Mouse (Mus musculus): ENCODE measurements around the gene Pmvk. TPM values are rescaled to one million over a fixed set of nuclear protein-coding genes. Genes with fewer than 3 reads are reported as not detected.

Pmvk gene
- total RNA-seq, 2 experiments from 2014 or later = 33.6 to 36.8 TPM

DNA sequence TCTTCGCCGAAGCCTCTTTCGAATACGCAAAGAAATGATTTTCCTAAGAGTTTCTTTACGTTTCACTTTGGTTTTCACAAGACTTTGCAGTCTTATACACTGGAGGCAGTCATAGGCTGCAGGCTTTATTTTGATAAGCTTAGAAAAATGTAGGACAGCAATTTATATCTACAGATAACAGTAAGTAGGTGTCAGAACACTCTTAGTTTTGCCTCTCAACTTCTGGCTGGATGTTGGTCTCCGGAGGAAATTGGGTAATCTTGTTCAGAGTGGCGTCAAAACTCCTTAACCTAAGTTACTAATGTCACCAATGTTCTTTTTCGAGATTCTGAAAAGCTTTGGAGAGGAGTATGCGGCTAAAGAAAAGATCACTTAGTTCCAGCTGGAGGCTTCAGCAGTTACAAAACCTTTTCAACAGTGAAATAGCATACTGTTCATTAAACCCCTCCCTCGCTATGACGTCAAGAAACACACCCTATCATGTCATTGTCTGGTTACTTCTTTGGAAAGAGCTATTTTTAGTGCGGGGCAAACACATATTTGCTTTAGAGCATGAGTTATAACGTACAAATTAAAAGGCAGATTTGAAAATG lies 4.1 kb downstream of the Pmvk start:
- DNase-seq (ENCODE audit: low spot score in 2 of 2) = no peak
- intact Hi-C loops (cut with DNase I) = loop anchor here (10.0 kb wide), 1 partner anchor 396 kb away; no protein-coding TSS in a partner anchor

DNA sequence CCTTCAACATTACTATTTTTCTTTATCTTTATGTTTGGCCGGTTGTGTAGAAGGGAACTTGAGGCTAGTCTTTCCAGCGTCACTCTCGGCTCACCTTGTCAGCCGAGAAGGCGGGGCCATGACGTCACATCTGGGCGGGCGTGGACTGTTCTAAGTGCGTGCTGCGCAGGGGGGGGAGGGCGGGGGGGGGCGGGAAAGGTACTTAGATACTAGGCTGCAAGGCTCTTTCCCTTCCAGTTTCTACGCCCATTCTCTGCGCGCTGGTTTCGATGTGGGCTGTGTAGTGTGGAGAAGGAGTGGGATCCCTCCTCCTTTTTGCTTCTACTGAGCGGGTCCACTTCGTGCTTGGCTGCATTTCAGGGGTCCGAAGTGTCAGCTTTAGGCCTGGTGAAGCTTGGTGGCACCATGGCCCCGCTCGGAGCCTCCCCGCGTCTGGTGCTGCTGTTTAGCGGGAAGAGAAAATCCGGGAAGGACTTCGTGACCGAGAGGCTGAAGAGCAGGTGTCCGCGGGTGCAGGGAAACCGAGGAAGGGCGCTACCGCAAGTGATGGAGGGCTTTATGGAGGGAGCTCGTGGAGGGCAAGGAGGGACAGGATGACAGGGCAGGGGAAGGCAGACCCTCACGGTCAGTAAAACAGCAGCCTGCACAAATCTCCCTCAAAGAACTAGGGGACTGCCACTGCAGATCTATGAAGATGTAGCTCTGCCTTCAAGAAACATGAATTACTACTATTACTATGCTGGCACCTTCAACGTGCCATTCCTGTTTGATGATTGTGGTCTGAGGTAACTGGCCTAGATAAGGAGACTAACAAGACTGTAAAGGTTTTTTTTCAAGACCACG lies 4.8 kb downstream of the Pmvk start:
- intact Hi-C loops (cut with DNase I) = loop anchor here (10.0 kb wide), 1 partner anchor 396 kb away; no protein-coding TSS in a partner anchor
- DNase-seq (ENCODE audit: low spot score in 2 of 2) = peak; percentile 86 to 92

DNA sequence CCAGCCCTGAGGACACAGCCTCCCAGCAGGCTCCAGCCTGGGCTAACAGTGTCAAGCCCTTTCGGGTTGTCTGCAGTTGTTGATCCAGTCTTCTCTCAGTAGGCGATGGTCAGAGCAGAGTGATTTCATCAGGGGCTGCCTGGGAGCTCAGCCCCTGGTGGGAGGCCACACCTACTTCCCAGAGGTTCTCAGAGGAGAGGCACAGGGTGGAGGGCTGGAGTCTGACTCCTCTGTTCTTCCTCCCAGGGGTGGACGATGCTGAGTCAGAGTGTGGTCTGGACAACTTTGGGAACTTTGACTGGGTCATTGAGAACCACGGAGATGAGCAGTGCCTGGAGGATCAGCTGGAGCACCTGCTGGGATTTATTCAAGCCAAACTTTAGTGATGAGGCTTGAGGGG lies 13.9 kb downstream of the Pmvk start:
- DNase-seq (ENCODE audit: low spot score in 2 of 2) = no peak
- intact Hi-C loops (cut with DNase I) = no loop called here

DNA sequence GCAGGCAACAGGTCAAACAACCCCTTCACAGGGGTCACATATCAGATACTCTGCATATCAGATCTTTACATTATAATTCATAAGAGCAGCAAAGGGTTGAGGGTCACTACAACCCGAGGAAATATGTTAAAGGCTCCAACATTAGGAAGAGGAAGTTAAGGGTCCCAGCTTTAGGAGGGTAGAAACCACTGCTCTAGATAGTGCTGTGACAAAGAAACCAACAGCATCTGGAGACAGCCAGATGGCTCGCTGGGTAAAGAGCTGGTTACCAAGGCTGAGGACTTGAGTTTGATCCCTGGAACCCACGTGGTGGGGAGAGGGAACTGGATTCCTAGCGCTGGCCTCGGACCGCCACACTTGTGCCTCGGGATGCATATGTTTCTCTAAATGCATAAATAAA lies 17.9 kb downstream of the Pmvk start:
- intact Hi-C loops (cut with DNase I) = no loop called here
- no peak for DNase-seq (ENCODE audit: low spot score in 2 of 2)

DNA sequence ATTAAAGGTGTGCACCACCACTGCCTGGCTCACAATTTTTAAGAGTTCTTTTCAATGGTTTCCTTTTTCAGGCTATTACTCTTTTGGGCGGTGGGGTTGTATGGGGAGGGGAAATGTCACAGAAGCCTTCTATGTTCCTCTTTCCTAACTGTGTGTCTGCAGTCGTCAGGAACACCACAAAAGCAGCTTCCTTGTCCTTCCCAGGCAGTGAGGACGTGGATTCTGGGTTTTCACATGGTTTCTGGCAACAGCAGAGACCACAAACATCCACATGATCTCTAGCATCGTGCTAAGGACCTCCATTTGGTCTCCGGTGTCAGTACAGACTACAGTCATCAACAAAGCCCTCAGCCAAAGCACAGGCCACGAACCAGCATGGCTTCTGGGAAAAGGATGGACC lies 19.5 kb downstream of the Pmvk start:
- DNase-seq (ENCODE audit: low spot score in 2 of 2) = no peak
- intact Hi-C loops (cut with DNase I) = no loop called here

DNA sequence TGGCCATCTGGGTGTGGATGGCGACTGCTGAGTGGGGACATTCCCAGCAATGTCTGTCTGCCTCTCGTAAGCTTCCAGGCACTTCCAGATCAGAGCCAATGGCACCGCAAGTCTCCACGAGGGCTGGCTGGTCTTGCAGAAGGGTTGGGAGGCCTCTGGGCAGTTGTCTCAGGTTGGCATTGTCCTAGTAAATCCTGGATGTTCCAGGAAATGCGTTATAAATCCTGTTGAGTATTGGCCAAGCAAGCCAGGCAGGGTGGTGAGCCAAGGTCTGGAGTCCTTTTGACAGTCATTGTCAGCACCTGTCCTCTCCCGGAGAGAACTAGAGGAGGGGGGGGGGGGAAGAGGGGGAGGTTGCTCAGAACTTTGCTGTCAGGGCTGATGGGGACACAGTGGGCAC lies 24.7 kb downstream of the Pmvk start:
- no peak for DNase-seq (ENCODE audit: low spot score in 2 of 2)
- intact Hi-C loops (cut with DNase I) = no loop called here

DNA sequence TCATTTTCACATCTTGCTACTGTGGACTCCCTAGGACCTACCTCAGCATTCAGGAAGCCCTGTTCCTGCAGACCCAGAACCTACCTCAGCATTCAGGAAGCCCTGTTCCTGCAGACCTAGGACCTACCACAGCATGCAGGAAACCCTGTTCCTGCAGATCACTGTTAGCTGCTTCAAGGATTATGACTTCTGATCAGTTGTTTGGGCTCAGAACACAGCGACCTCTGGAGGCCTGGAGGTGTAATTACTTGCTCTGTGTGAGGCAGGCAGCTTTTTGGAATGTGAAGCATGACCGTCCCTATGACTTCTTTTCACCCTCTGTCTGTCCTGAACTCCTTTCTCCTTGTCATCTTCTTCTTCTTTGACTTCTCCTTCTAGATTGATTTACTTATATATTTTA lies 27.1 kb downstream of the Pmvk start:
- intact Hi-C loops (cut with DNase I) = loop anchor here (10.0 kb wide), 1 partner anchor 137 kb away; the partner anchor contains the start of gene Adam15
- no peak for DNase-seq (ENCODE audit: low spot score in 2 of 2)

DNA sequence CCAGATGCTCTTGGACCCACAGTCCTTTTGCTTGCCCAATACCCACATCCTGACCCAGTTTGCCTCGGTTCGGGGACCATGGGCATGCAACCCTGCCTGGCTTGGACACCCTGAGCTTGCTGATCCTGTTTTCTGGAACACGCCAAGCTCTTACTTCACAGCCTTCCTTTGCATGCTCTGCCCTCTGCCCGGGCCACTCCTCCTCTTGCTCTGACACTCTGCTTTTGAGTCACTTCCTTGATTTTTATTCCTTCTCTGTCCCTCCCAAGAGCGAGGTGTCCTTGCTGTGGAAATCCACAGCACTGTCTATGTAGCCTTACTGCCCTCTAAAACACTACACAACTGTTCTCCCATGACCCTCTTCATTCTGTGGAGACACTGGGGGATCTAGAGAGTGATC lies 27.9 kb downstream of the Pmvk start:
- intact Hi-C loops (cut with DNase I) = loop anchor here (10.0 kb wide), 1 partner anchor 137 kb away; the partner anchor contains the start of gene Adam15
- no peak for DNase-seq (ENCODE audit: low spot score in 2 of 2)

DNA sequence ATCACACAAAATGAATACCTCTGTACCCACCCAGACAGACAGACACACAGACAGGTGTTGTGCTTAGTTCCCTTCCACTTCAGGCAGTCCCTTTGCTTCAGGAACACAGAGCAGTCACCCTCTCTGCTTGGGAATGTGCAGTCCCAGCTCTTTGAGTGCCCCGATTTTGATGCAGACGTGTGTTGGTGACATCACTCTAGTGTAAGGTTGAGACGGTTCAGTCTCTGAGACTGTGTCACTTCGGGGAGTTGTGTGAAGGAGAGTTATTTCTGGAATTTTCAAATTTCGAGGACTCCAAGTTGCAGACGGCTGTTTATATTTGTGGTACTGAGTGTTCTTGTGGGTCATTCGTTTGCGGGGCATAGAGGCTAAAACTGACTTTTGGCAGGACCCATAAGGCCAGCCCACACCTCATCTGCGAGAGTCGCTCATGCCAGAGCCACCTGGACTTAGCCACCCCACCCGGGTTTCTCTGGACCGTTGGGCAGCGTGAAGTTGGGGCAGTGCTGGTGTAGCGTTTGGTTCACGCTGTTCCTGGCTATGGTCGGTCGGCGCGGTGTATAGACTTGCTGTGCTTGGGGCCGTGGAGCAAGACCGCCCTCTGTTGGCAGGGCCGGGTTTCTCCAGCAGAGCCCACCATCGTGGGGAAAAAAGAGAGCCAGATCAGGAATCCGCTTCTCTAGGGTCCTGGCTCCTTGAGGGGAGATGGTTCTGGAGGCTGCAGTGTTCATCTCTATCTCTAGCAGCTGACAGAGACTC lies 30.6 kb downstream of the Pmvk start:
- DNase-seq (ENCODE audit: low spot score in 2 of 2) = peak; percentile 31 to 68
- intact Hi-C loops (cut with DNase I) = loop anchor here (5.0 to 10.0 kb wide), 3 partner anchors 33 to 140 kb away; partner anchors contain the start of genes Adam15 and Pmvk

DNA sequence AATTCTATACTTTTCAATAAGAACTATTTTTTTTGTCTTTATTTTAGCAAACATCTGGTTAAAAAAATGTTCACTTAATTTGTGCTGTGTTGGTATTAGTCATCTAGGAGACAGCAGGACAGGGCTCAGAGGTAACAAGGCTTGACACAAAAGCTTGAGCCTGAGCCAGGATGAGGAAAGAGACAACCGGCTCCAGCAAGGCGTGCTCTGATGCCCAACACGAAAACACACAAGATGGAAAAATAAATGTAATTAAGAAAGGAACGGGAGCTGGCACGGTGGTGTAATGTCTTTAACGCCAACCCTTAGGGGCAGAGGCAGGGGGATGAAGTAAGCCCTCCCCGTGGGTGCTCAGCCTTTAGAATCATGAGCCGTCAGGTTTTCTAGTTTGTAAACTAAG lies 31.8 kb downstream of the Pmvk start:
- no peak for DNase-seq (ENCODE audit: low spot score in 2 of 2)
- intact Hi-C loops (cut with DNase I) = loop anchor here (5.0 to 10.0 kb wide), 3 partner anchors 34 to 141 kb away; partner anchors contain the start of genes Adam15 and Pmvk

DNA sequence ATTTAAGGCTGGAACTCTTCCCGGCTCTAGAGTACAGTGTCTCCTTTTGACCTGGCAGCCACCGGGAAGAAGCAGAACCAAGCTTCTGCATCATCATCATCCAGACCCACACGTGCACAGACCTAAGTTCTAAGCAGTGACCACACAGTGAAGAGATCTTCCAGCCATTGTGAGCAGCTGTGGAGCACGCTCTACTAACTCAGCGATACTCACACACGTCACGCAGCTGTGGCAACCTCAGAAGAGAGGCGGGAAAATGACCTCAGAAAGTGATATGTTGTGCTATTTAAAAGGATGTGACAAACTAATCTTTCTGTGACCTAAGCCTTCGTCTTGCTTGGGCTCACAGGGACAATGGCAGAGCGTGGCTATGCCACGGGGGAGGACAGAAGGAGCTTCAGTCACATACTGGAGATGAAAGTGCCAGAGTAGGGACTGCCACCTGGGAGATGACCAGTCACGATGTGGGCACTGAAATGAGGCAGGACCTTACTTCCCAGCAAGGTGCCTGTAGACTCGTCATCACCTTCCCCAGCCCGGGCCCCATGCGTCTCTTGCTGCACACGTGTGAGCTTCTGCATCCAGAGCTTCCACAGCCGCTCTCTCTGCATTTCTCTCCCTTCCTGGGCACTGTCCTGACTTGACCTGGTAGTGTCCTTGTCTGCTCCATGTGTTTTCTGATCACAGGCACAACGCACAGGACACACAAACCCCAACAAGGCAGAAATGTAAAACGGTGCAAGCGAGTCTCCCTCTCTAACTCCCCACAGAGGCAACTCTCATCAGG lies 32.8 kb downstream of the Pmvk start:
- intact Hi-C loops (cut with DNase I) = loop anchor here (5.0 to 10.0 kb wide), 3 partner anchors 35 to 142 kb away; partner anchors contain the start of genes Adam15 and Pmvk
- no peak for DNase-seq (ENCODE audit: low spot score in 2 of 2)

DNA sequence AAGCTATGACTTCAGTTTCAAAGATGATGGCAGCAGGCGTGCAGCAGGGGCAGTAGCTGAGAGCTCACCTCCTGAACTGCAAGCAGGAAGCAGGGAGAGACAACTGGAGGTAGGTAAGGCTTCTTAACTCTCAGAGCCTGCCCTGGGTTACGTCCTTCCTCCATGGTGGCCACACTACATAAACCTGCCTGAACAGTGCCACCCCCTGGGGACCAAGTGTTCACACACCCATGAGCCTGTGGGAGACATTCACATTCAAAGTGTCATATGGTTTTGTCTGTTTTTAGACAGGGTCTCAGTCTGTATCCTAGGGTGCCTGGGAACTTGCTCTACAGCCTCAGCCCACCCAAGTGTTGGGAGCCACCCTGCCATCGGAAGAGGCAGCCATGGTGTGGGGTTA lies 36.4 kb downstream of the Pmvk start:
- no peak for DNase-seq (ENCODE audit: low spot score in 2 of 2)
- intact Hi-C loops (cut with DNase I) = no loop called here

DNA sequence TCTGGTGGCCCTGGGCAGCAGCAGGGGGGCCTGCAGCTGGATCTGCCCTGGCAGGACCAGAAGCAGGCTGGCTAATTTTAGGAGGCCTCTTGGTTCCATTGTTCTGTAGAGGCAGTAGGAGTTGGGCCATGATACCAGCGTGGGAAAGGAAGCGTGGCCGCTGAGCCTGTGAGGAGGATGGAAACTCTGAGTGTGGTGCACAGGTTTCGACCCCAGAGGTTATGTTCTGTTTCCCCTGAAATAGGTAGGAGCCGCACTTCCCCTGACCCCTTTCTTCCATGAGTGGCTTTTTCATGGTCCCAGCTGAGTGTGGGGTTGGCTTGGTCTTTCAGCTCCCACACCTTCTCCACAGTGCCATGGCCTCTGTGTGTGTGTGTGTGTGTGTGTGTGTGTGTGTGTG lies 37.2 kb downstream of the Pmvk start:
- DNase-seq (ENCODE audit: low spot score in 2 of 2) = no peak
- intact Hi-C loops (cut with DNase I) = no loop called here

DNA sequence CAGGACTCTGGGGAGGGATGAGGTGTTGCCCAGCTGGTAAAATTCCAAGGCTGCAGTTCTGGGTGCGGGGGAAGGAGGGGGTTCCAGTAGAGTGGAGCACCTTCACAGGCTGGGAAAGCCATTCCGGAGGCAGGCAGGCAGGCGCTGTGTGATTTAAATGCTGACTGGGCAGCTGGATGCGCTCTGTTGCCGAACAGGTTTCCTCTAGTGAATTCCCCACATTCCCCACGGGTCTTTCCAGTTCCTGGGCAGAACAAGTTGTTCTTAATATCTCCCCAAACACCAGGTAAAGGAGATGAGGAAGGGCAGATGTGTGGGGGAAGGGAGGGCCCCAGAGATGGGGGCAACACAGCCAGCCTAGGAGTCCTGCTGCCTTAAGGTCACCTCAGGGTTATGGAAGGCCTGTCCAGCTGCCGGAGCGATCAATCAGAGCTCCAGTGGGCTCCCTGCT lies 38.4 kb downstream of the Pmvk start:
- intact Hi-C loops (cut with DNase I) = no loop called here
- no peak for DNase-seq (ENCODE audit: low spot score in 2 of 2)

DNA sequence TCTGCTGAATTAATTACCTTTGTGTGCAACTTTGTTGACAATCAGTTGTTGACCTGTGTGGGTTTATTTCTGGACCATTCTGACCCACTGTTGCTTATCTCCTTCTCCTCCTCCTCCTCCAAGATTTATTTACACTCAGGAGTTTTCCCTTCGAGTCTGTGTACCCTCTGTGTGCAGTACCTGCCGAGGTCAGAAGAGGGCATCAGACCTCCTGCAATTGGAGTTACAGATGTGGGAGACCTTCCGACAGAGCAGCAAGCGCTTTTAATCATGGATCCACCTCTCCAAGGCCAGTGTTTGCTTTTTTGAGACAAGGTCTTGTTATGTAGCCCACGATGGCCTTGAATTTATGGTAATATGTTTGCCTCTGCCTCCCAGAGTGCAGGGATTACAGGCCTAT lies 40.3 kb downstream of the Pmvk start:
- intact Hi-C loops (cut with DNase I) = no loop called here
- DNase-seq (ENCODE audit: low spot score in 2 of 2) = no peak

DNA sequence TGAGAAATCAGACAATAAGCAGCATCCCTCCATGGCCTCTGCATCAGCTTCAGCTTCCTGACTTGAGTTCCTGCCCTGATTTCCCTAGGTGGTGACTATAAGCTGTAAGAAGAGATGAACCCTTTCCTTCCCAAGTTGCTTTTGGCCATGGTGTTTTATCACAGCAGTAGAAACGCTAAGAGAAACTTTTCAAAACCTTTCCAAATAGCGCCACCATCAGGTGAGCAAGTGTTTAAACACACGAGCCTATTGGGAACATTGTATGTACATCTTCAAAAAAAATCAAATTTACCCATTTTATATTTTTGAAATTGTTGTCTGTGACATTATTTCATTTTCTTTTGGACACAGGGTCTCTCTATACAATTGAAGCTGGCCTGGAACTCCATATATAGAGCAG lies 42.0 kb downstream of the Pmvk start:
- intact Hi-C loops (cut with DNase I) = no loop called here
- no peak for DNase-seq (ENCODE audit: low spot score in 2 of 2)

DNA sequence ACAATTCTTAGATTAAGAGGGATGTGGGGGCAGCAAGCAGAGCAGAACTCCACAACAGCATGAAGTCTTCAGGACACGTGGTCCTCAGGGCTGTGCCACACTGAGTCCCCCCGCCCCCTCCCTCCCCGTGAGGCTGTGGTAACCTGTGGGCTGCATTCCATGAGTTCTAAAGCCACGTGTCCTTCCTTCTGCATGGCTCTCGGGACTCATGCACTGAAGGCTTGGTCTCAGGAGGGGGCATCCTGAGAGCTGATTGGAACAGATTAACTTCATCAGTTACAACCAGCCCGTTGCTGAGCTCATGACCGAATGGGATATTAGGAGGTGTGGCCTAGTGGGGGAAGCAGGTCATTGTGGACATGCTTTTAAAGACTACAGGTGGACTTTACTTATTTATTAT lies 45.4 kb downstream of the Pmvk start:
- no peak for DNase-seq (ENCODE audit: low spot score in 2 of 2)
- intact Hi-C loops (cut with DNase I) = no loop called here

DNA sequence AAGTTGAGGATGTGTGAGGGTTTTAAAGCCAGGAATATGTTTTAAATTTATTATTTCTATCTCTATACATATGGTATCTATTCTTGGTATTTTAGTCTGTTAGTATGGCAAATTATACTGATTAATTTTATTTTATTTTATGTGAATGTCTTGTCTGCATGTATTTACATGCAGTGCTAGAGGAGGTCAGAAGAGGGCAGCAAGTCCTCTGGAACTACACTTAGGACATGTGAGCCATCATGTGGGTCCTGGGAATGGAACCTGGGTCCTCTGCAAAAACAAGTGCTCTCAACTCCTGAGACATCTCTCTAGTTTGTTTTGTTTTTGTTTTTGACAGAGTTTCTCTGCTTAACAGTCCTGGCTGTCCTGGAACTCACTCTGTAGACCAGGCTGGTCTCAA lies 47.1 kb downstream of the Pmvk start:
- intact Hi-C loops (cut with DNase I) = no loop called here
- no peak for DNase-seq (ENCODE audit: low spot score in 2 of 2)

DNA sequence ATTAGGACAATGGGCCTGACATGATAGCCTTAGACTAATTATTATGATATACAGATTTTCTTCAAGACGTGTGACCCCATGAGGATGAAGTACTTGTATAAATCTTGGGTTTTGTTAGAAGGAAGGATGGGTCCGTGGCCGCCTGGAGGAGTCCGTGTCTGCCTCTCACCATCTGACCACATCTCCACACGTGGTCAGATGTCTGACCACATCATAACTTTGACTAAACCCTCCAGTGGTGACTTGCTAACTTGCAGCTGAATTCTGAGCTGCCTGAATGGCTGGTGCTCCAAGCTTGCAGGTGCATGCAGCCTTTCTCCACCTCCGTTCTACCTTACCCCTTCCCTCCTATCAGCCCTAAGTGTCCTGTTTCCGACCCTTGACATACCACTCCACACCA lies 48.2 kb downstream of the Pmvk start:
- intact Hi-C loops (cut with DNase I) = no loop called here

More for the DNA sequence above, 48.2 kb downstream of the Pmvk start:
- no peak for DNase-seq (ENCODE audit: low spot score in 2 of 2)

All from left cerebral cortex, postnatal 14 days (tissue).